Mouse (Mus musculus) G1E (cell line): Measurements from ENCODE around the gene Aldh3b2.

Experiments used
- CTCF ChIP-seq: IDR thresholded peaks from 2 replicates; pipeline ENCODE4 v1.5.1; 2012; ENCODE audit warnings: low read depth, low read length, inconsistent platforms, mixed read lengths
- GATA1 ChIP-seq: IDR thresholded peaks from 2 replicates; pipeline ENCODE4 v1.6.1; 2012; ENCODE audit warnings: borderline replicate concordance, low read length, inconsistent platforms, mixed read lengths
- POLR2AphosphoS5 ChIP-seq: IDR thresholded peaks from 2 replicates; pipeline ENCODE4 v1.6.1; 2012; ENCODE audit warnings: low read depth, low read length, inconsistent platforms; ENCODE audit not compliant: insufficient replicate concordance
- TAL1 ChIP-seq: conservative IDR thresholded peaks from 2 replicates; pipeline ENCODE4 v1.6.1; 2012; ENCODE audit warnings: low read depth, low read length, inconsistent platforms, mixed read lengths

DNA sequence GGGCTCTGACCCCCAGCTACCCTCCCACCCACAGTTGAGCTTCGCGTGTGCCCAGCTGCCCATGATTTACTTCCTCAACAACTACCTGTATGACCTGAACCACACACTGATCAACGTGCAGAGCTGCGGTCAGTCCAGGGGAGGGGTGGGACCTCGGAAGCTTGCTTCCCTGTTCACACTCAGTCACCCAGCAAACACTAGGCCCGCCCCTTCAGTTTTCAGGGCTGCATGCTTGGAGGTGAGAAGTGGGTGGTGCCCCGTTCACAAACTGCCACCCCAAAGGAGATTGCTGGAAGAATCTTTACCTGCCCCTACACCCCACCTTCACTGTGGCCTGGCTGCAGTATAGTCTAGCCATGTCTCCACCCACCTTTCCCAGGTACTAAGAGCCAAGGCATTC, 29.8 kb upstream of the Aldh3b2 start:
- TF ChIP-seq CTCF (no peak), GATA1 (no peak), POLR2AphosphoS5 (no peak), TAL1 (no peak)
